Mouse (Mus musculus): ENCODE measurements around the gene Rbfox3. TPM values are rescaled to one million over a fixed set of nuclear protein-coding genes. Genes with fewer than 3 reads are reported as not detected.

Rbfox3 gene
- polyA plus RNA-seq (2012; rRNA removed): 0.23 and 0.30 TPM in 2 replicates

GRCm38 (mm10) chr11:118911307-118912070 is at the start of gene Rbfox3:
Gene Rbfox3 (minus strand): TSS chr11:118911597.

GRCm38 (mm10) chr11:118476396-118477373 is 434.7 kb downstream of the Rbfox3 start, which contains the start of gene Engase:
Gene Engase (plus strand): TSS chr11:118476829.

Other genes starting within 250 kb of the Rbfox3 start
- gene Enpp7, start 76.6 kb upstream of the Rbfox3 start, polyA plus RNA-seq (2012; rRNA removed): 0.04 TPM in 1 of 2 replicates, not detected in the other
- 1.8 and 2.0 TPM in 2 replicates for gene Cbx2, start 111.4 kb upstream of the Rbfox3 start, polyA plus RNA-seq (2012; rRNA removed)
- gene Cbx8, start 129.4 kb upstream of the Rbfox3 start, polyA plus RNA-seq (2012; rRNA removed): 1.2 and 1.7 TPM in 2 replicates
- 5.2 and 6.5 TPM in 2 replicates for gene Cbx4, start 174.6 kb upstream of the Rbfox3 start, polyA plus RNA-seq (2012; rRNA removed)